In genomic region chr12:91971045-91971444, GRCm38 (mm10) we compare ENCODE assay signal across 23 mouse cellular contexts.
"Had no signal": no experiment of that assay in that cellular context is flagged by ENCODE, and none has a peak within 500 bp of the region (broad histone marks: within the 10 kb centered on the region; RNA-seq: fewer than 3 reads in every experiment).

No protein-coding gene starts in this region.

- H3K4me3 ChIP-seq: heart, embryonic 10.5 days; heart, embryonic 12.5 days; hindbrain, embryonic 10.5 days; hindbrain, embryonic 12.5 days; intestine, embryonic 15.5 days; layer of hippocampus, adult 2 months; left cerebral cortex, adult 2 months; limb, embryonic 10.5 days; limb, embryonic 12.5 days; liver, embryonic 13.5 days; liver, embryonic 15.5 days had no signal

- H3K27me3 ChIP-seq: heart, embryonic 12.5 days; hindbrain, embryonic 12.5 days; intestine, embryonic 15.5 days; limb, embryonic 12.5 days; liver, embryonic 13.5 days; liver, embryonic 15.5 days had no signal

- H3K27ac ChIP-seq: heart, embryonic 10.5 days; hindbrain, embryonic 10.5 days; hindbrain, embryonic 12.5 days; hindbrain, embryonic 14.5 days; intestine, embryonic 15.5 days; layer of hippocampus, adult 2 months; left cerebral cortex, adult 2 months; limb, embryonic 10.5 days; limb, embryonic 12.5 days; liver, embryonic 13.5 days; liver, embryonic 15.5 days had no signal

- H3K36me3 ChIP-seq: heart, embryonic 10.5 days; heart, embryonic 12.5 days; hindbrain, embryonic 10.5 days; hindbrain, embryonic 12.5 days; intestine, embryonic 15.5 days; limb, embryonic 10.5 days; limb, embryonic 12.5 days; liver, embryonic 13.5 days; liver, embryonic 15.5 days had no signal

- H3K9me3 ChIP-seq: heart, embryonic 10.5 days; heart, embryonic 12.5 days; hindbrain, embryonic 10.5 days; hindbrain, embryonic 12.5 days; intestine, embryonic 15.5 days; limb, embryonic 10.5 days; limb, embryonic 12.5 days; liver, embryonic 13.5 days; liver, embryonic 15.5 days had no signal

- DNase-seq: gastrocnemius, postnatal 14 days; gastrocnemius, postnatal 36 days; heart, adult 18-20 months; heart, postnatal 10 days; heart, postnatal 4 days; kidney, adult 18-20 months; kidney, adult 8-10 months; kidney, postnatal 10 days; kidney, postnatal 25 days; kidney, postnatal 4 days; liver; liver, embryonic 13.5 days had no signal

- H3K4me1 ChIP-seq: heart, embryonic 10.5 days; heart, embryonic 12.5 days; hindbrain, embryonic 10.5 days; hindbrain, embryonic 12.5 days; intestine, embryonic 15.5 days; limb, embryonic 10.5 days; limb, embryonic 12.5 days; liver, embryonic 13.5 days; liver, embryonic 15.5 days had no signal
